Mouse (Mus musculus) myocyte (in vitro differentiated cells): Measurements from ENCODE around the gene Fes.

Experiments used
- POLR2A ChIP-seq: IDR thresholded peaks from one replicate; pipeline ENCODE4 v1.6.1; 2011; ENCODE audit warnings: low read depth, mild to moderate bottlenecking, control low read depth, moderate library complexity; ENCODE audit not compliant: insufficient read length
- TCF12 ChIP-seq: IDR thresholded peaks from one replicate; pipeline ENCODE4 v1.6.1; 2011; ENCODE audit warnings: mild to moderate bottlenecking, control low read depth; ENCODE audit not compliant: poor library complexity, insufficient read depth, severe bottlenecking

GRCm38 (mm10) chr7:80334848-80335247 is 52.9 kb downstream of the Fes start:
- no peak for TF ChIP-seq POLR2A
- no peak for TF ChIP-seq TCF12
